Mouse (Mus musculus) heart, postnatal 0 days (tissue): ENCODE measurements at regions not wholly inside any gene's neighbourhood (a gene's known extent, or its start where the extent isn't known, plus 50 kb on each side); places are given as distances from the start of the nearest gene placed in this dataset.

Experiments used
- ATAC-seq: fragments of 200-750 bp; cut with Nextera tagmentation; 2 replicates; pipeline ENCODE4 v1.8.0; 2017; ENCODE audit warnings: low read depth, moderate number of reproducible peaks, moderate library complexity; ENCODE audit not compliant: insufficient read depth
- DNase-seq: peaks from one replicate; pipeline ENCODE4 v3.0.0-alpha.2; 2016; ENCODE audit warnings: low spot score
- H3K27ac ChIP-seq: fragments of 300-500 bp; sonication (generic); 2 replicates; pipeline ENCODE4 v1.5.1; 2014; ENCODE audit warnings: low read depth, mild to moderate bottlenecking
- H3K27me3 ChIP-seq: fragments of 300-500 bp; sonication (generic); 2 replicates; pipeline ENCODE4 v1.6.1; 2014; ENCODE audit warnings: low read length, mixed read lengths; ENCODE audit not compliant: control insufficient read depth, insufficient read depth
- H3K36me3 ChIP-seq: fragments of 300-500 bp; sonication (generic); replicated peaks from 2 replicates; pipeline ENCODE4 v1.6.1; 2014; ENCODE audit warnings: low read length, mixed read lengths; ENCODE audit not compliant: control insufficient read depth, insufficient read depth
- H3K4me1 ChIP-seq: fragments of 300-500 bp; sonication (generic); 2 replicates; pipeline ENCODE4 v1.6.1; 2014; ENCODE audit warnings: antibody characterized with exemption; ENCODE audit not compliant: control insufficient read depth, insufficient read depth
- H3K4me2 ChIP-seq: fragments of 300-500 bp; sonication (generic); 2 replicates; pipeline ENCODE4 v1.6.1; 2014; ENCODE audit warnings: low read depth, mild to moderate bottlenecking, low read length, moderate library complexity
- H3K4me3 ChIP-seq: fragments of 300-500 bp; sonication (generic); 2 replicates; pipeline ENCODE4 v1.5.1; 2014; ENCODE audit warnings: low read depth, low read length
- H3K9ac ChIP-seq: fragments of 300-500 bp; sonication (generic); replicated peaks from 2 replicates; pipeline ENCODE4 v1.6.1; 2014; ENCODE audit warnings: low read depth, low read length, mixed read lengths
- H3K9me3 ChIP-seq: fragments of 300-500 bp; sonication (generic); replicated peaks from 2 replicates; pipeline ENCODE4 v1.6.1; 2016; ENCODE audit warnings: low read length; ENCODE audit not compliant: control insufficient read depth
- CTCF ChIP-seq: IDR thresholded peaks from 2 replicates; pipeline ENCODE4 v1.5.1; 2016; ENCODE audit warnings: antibody characterized with exemption, control low read depth, low read depth
- EP300 ChIP-seq: IDR thresholded peaks from 2 replicates; pipeline ENCODE4 v1.6.1; 2016; ENCODE audit warnings: antibody characterized with exemption, low read depth
- WGBS: fragments of 180-500 bp; shearing (Covaris S2); extraction: QIAGEN DNeasy Blood & Tissue Kit; methylation state at CpG from one replicate; pipeline ENCODE4 v1.1.7; 2014; 5-methylcytosine and 5-hydroxymethylcytosine counted together

GRCm38 (mm10) chr3:115655020-115655419 is 59.9 kb downstream of the S1pr1 start:
- Histone ChIP-seq H3K27me3 (no peaks in the 10 kb centered on the region), H3K9me3 (no peaks in the 10 kb centered on the region), H3K4me3 (no peak overlapping the region), H3K27ac (no peak overlapping the region), H3K4me2 (no peak overlapping the region), H3K9ac (no peak overlapping the region), H3K36me3 (no peaks in the 10 kb centered on the region), H3K4me1 (no peaks in the 10 kb centered on the region)
- ATAC-seq (no peak), DNase-seq (no peak)
- TF ChIP-seq EP300 (no peak), CTCF (no peak)

GRCm38 (mm10) chr3:115652236-115652635 is 62.6 kb downstream of the S1pr1 start:
- no peak for ATAC-seq
- H3K36me3 ChIP-seq, result no peaks in the 10 kb centered on the region
- TF ChIP-seq EP300 (no peak), CTCF (no peak)

GRCm38 (mm10) chr3:115649338-115650117 is 65.3 kb downstream of the S1pr1 start:
- peaks cover 25% of the 10 kb centered on the region for H3K4me1 ChIP-seq
- H3K9ac ChIP-seq, result no peak overlapping the region
- no peak for ATAC-seq
- no peaks in the 10 kb centered on the region for H3K27me3 ChIP-seq
- no peaks in the 10 kb centered on the region for H3K36me3 ChIP-seq
- DNase-seq, result peak; percentile 30
- no peak overlapping the region for H3K4me2 ChIP-seq
- no peak overlapping the region for H3K4me3 ChIP-seq
- no peaks in the 10 kb centered on the region for H3K9me3 ChIP-seq
- H3K27ac ChIP-seq, result no peak overlapping the region
- no peak for TF ChIP-seq EP300
- no peak for TF ChIP-seq CTCF
- WGBS, result 59% methylated on average over 3 of the region's 3 CpGs

More at GRCm38 (mm10) chr3:115652236-115652635, 62.6 kb downstream of the S1pr1 start:
- no peak overlapping the region for H3K4me3 ChIP-seq
- H3K9me3 ChIP-seq, result no peaks in the 10 kb centered on the region
- no peak overlapping the region for H3K4me2 ChIP-seq
- DNase-seq, result no peak
- no peaks in the 10 kb centered on the region for H3K27me3 ChIP-seq
- H3K9ac ChIP-seq, result no peak overlapping the region
- WGBS, result 65% methylated on average over 5 of the region's 5 CpGs
- peaks cover 2% of the 10 kb centered on the region; the same call in 1 of the 2 replicates for H3K4me1 ChIP-seq
- H3K27ac ChIP-seq, result no peak overlapping the region; the same call in 1 of the 2 replicates

DNA sequence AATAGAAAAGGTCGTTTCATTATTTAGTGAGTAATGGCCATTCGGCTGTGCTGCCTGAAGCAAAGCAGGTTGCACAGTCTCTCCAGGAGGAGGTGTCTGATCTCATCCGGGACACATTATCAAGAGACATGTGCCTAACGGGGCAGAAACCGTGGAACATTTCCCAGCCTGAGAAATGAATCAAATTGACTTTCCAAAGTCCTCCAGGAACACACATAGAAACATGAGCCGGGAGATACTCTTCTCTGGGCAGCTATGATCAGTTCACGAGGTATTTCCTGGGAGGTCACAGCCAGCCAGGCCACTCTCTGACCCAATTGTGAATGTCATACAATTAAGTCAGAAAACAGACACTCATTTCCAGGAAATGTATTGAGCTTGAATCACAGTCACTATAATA is 67.9 kb downstream of the S1pr1 start:
- H3K4me2 ChIP-seq, result no peak overlapping the region
- no peaks in the 10 kb centered on the region for H3K9me3 ChIP-seq
- WGBS, result 25% methylated on average over 7 of the region's 7 CpGs
- TF ChIP-seq EP300 (no peak), CTCF (no peak)
- H3K4me3 ChIP-seq, result no peak overlapping the region
- no peaks in the 10 kb centered on the region for H3K27me3 ChIP-seq
- no peak overlapping the region for H3K9ac ChIP-seq
- no peaks in the 10 kb centered on the region for H3K36me3 ChIP-seq
- H3K4me1 ChIP-seq, result peaks cover 35% of the 10 kb centered on the region
- ATAC-seq, result peak; percentile 24; the same call in 1 of the 2 replicates
- peak; percentile 32 for DNase-seq
- peak overlapping the region; percentile 77 for H3K27ac ChIP-seq

DNA sequence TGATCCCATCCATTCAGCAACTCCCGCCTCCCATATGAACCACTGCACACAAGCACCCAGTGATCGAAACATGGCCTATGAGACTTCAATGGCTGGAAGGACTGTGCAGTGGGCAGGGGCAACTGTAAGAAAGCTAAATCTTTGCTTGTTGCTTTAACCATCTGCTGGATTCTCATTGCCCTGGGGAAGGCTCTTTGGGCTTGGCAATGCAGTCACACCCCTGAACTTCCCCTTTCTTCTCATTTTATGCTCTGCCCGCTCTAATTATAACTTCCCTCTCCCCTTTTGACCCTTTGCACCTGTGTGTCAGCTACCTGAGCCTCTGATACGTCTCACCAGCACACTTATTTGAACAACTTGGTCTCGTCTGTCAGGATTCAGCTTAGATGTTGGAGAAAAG is 70.6 kb downstream of the S1pr1 start:
- H3K4me2 ChIP-seq, result no peak overlapping the region
- ATAC-seq, result no peak
- no peak for DNase-seq
- H3K9ac ChIP-seq, result no peak overlapping the region
- no peak overlapping the region for H3K27ac ChIP-seq
- TF ChIP-seq EP300 (no peak), CTCF (no peak)
- peaks cover 43% of the 10 kb centered on the region for H3K4me1 ChIP-seq
- H3K9me3 ChIP-seq, result no peaks in the 10 kb centered on the region
- H3K4me3 ChIP-seq, result no peak overlapping the region
- H3K36me3 ChIP-seq, result no peaks in the 10 kb centered on the region
- H3K27me3 ChIP-seq, result no peaks in the 10 kb centered on the region
- 87% methylated on average over 5 of the region's 5 CpGs for WGBS

DNA sequence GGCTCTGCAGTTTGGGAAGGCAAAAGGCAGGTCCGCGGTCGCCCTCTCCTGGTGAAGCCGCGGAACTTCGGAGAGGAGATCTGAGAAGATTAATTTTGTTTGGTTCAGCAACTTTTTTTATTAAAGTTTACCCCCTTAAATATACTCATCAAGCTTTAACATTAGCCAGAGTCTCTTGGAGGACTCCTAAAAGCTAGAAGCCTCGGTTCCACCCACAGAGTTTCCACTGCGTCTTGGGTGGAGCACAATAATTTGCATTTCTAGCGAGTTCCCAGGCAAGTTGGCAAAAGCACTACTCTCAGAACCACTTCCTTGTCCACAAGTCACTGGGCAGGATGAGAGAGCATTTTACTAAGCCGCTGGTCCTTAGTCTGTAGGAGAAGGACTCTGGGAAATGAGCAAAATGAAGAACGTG is 72.0 kb downstream of the S1pr1 start:
- peak; percentile 46 for ATAC-seq
- Histone ChIP-seq H3K27me3 (no peaks in the 10 kb centered on the region), H3K36me3 (no peaks in the 10 kb centered on the region), H3K27ac (peak overlapping the region; percentile 90), H3K9ac (no peak overlapping the region), H3K4me2 (peak overlapping the region; percentile 59), H3K4me1 (peaks cover 50% of the 10 kb centered on the region), H3K4me3 (peak overlapping the region; percentile 36), H3K9me3 (no peaks in the 10 kb centered on the region)
- peak; percentile 82 for DNase-seq
- WGBS, result 5% methylated on average over 11 of the region's 11 CpGs
- TF ChIP-seq CTCF (peak; percentile 89), EP300 (no peak)
